Mouse (Mus musculus): ENCODE measurements around the gene Smim14.
A peak's percentile ranks its signal among the peaks of the same experiment; 100 is the strongest.

Gene Smim14

GRCm38 (mm10) chr5:65525674-65526443 is 11.1 kb downstream of the Smim14 start:
- no peak for ATAC-seq (ENCODE audit: insufficient number of reproducible peaks, low FRiP score, low TSS enrichment)

- ATAC-seq (ENCODE audit: insufficient number of reproducible peaks, low FRiP score, low TSS enrichment) = no peak
Measured at GRCm38 (mm10) chr5:65524831-65525230, 12.2 kb downstream of the Smim14 start.

- no peak for ATAC-seq (ENCODE audit: insufficient number of reproducible peaks, low FRiP score, low TSS enrichment)
Measured at GRCm38 (mm10) chr5:65521803-65522202, 15.2 kb downstream of the Smim14 start.

GRCm38 (mm10) chr5:65514635-65515278 is 22.2 kb downstream of the Smim14 start:
- ATAC-seq (ENCODE audit: insufficient number of reproducible peaks, low FRiP score, low TSS enrichment) = no peak

- ATAC-seq (ENCODE audit: insufficient number of reproducible peaks, low FRiP score, low TSS enrichment) = no peak
Measured at GRCm38 (mm10) chr5:65513506-65513905, 23.5 kb downstream of the Smim14 start.

DNA sequence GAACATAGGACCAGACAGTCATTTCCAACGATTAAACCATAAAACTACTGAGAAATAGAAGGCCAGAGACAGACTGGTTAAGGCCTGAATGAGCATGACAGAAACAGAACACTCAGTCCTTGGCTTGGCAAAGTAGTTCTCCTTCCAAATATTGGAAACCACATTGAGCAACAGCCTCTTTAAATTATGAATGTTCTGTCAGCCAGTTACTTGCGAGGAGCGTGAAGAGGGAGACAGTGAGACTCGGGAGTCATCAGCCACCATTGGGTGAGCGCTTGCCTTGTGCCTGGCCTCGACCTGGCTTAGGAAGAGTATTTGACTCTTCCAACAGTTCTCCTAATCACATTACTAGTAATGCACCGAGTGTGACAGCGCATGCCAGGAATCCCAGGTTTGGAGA is 28.6 kb downstream of the Smim14 start:
- no peak for ATAC-seq (ENCODE audit: insufficient number of reproducible peaks, low FRiP score, low TSS enrichment)

- no peak for ATAC-seq (ENCODE audit: insufficient number of reproducible peaks, low FRiP score, low TSS enrichment)
Measured at GRCm38 (mm10) chr5:65505786-65506185, 31.2 kb downstream of the Smim14 start.

GRCm38 (mm10) chr5:65501407-65501806 is 35.6 kb downstream of the Smim14 start:
- ATAC-seq (ENCODE audit: insufficient number of reproducible peaks, low FRiP score, low TSS enrichment) = no peak

DNA sequence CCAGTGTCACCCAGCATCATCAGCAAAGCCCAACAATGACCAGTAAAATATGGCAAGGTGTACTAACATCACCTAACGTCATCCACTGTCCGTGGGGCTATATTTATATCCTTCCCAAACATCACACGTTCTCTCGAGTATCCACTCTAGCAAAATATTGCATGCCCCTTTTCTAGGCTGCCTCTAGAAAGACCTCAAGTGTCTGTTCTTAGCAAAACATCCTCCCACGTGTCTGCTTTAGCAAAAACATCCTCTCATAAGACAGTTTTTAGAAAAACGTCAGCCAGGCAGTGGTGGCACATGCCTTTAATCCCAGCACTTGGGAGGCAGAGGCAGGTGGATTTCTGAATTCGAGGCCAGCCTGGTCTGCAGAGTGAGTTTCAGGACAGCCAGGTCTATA is 36.8 kb downstream of the Smim14 start:
- no peak for ATAC-seq (ENCODE audit: insufficient number of reproducible peaks, low FRiP score, low TSS enrichment)

DNA sequence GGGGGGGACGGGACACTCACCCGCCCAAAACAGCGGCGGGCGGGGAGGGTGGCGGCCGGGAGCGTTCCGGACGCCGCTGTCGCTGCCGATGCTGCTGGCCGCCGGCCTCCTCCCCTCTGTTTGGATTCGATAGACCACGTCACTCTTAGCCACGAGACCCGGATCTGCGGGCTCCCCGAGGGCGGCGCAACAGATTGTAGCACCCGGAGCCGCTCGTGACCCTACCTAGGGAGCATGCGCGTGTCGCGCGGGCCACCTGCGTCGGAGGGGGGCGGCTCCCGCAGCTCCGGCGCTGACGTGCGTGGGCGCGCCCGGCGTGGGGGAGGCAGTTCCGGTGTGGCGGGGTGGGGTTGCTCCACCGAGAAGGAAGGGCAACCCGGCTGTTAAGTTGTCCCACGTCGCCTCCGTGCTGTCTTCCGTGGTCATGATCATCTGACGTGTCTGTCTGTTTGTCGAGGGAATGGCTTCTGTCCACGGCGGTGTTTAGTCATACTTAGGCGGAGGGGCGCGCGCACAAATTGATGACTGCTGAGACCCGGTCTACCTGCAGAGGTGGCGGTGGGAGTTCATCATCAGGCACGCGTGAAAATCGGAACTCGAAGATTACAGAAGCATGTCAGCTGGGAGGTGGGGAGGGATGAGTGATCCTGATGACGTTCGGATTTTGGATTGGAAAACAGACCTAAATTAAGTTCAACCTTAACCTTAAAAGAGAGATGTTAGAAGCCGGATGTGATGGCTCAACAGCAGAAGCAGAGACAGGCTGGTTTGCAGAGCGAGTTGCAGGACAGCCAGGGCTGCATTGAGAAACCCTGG is 44.1 kb downstream of the Smim14 start, which contains the start of gene Gm43552:
Gene Gm43552, minus strand, starts transcription at position 118 of the 816 bp plus-strand sequence.
- ATAC-seq (ENCODE audit: insufficient number of reproducible peaks, low FRiP score, low TSS enrichment) = peak; percentile 90

DNA sequence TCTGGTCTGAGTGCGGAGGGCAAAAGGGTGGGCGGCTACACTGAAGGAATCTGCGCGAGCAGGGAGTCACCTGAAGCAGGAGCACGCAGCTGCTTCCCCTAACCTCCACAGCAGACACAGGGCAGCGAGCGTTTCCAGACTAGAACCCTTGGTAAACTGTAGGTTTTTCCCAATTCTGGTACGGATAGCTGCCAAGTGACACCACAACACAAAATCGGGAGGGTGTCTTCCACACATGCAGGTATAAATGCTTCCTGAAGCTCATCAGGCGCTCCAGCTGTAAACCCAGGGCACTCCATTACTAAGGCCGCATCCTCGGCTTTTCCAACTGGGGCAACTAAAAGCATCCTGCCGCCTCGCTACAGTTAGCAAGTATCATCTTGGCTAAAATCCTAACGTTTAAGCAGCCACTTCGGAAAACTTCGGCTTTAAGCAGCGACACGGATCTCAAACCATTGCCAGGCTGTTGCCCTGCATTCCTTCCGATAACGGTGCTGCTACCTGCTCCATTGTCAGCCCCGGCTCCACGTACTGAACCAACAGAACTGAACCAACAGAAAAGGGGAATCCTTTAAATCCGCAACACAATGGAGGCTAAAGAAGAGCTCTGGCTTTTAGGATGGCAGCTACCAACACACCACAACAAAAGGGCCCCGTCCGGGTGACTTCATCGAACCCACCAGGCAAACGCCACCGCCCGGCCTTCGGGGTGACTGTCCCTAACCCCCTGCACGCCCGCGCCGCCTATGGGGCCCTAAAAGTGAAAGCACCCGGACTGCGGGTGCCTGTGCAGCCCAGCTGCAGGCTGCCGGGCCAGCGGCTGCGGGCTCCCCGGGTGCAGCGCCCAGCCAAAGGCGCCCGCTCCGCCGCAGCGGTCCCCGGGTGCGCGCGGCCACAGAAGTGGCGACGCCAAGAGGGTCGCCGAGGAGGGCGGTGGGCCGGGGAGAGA is 44.9 kb downstream of the Smim14 start:
- ATAC-seq (ENCODE audit: insufficient number of reproducible peaks, low FRiP score, low TSS enrichment) = peak; percentile 57

- ATAC-seq (ENCODE audit: insufficient number of reproducible peaks, low FRiP score, low TSS enrichment) = no peak
Measured at GRCm38 (mm10) chr5:65489830-65490229, 47.2 kb downstream of the Smim14 start.

DNA sequence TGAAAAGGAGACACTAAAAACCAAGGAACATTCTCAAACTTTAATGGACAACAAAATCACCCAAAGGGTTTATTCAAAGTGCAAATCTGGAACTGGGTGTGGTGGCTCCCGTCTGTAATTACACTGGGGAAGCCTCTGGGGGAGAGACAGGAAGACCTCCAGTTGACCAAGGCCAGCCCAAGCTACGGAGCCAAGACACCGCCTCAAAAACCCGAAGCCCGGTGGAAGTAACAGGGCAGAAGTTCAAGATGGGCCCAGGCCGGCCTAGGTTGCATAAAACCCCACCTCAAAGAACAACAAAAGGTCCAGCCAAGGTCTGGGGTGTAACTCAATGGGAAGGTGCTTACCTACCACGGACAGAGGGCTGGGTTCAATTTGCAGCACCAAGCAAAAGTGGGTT is 48.3 kb downstream of the Smim14 start:
- ATAC-seq (ENCODE audit: insufficient number of reproducible peaks, low FRiP score, low TSS enrichment) = no peak

GRCm38 (mm10) chr5:65487381-65487780 is 49.6 kb downstream of the Smim14 start:
- ATAC-seq (ENCODE audit: insufficient number of reproducible peaks, low FRiP score, low TSS enrichment) = 0 out of 2 replicates have a peak, but pooled peaks have one; percentile 27

DNA sequence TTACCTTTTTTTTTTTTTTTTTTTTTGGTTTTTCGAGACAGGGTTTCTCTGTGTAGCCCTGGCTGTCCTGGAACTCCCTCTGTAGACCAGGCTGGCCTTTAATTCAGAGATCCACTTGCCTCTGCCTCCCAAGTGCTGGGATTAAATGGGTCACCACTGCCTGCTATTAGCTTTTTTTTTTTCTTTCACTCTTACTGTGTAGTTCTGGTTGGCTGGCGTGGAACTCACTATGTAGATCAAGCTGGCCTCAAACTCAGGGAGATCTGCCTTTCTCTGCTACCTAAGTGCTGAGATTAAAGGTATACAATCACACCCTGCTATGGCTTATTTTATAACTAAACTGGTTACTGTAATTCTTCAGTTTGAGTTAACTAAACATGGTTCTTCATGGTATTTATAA is 50.5 kb downstream of the Smim14 start:
- no peak for ATAC-seq (ENCODE audit: insufficient number of reproducible peaks, low FRiP score, low TSS enrichment)

- no peak for ATAC-seq (ENCODE audit: insufficient number of reproducible peaks, low FRiP score, low TSS enrichment)
Measured at GRCm38 (mm10) chr5:65482996-65483395, 54.0 kb downstream of the Smim14 start.

GRCm38 (mm10) chr5:65480511-65480910 is 56.5 kb downstream of the Smim14 start:
- no peak for ATAC-seq (ENCODE audit: insufficient number of reproducible peaks, low FRiP score, low TSS enrichment)

- no peak for ATAC-seq (ENCODE audit: insufficient number of reproducible peaks, low FRiP score, low TSS enrichment)
Measured at GRCm38 (mm10) chr5:65479681-65480445, 57.1 kb downstream of the Smim14 start.

- 0 out of 2 replicates have a peak, but pooled peaks have one; percentile 49 for ATAC-seq (ENCODE audit: insufficient number of reproducible peaks, low FRiP score, low TSS enrichment)
Measured at GRCm38 (mm10) chr5:65478224-65478623, 58.8 kb downstream of the Smim14 start.

Data from cerebellum, adult (tissue).